Mouse (Mus musculus) limb, embryonic 12.5 days (tissue): ENCODE data around the gene Cysrt1. TPM values are rescaled to one million over a fixed set of nuclear protein-coding genes. Genes with fewer than 3 reads are reported as not detected.
A peak's percentile ranks its signal among the peaks of the same experiment; 100 is the strongest.
"Not testable (repeated sequence)": the region's sequence is repeated elsewhere in the genome, so short reads cannot be mapped to it uniquely, and the experiment has no call there.

Source experiments
- ATAC-seq: fragments of 200-750 bp; cut with Nextera tagmentation; 2 replicates; pipeline ENCODE4 v1.8.0; 2017; ENCODE audit warnings: low read depth, moderate TSS enrichment; ENCODE audit not compliant: insufficient number of reproducible peaks, insufficient read depth, low FRiP score, low TSS enrichment
- H3K27ac ChIP-seq: fragments of 300-500 bp; sonication (generic); 2 replicates; pipeline ENCODE4 v1.5.1; 2016; ENCODE audit warnings: mild to moderate bottlenecking, moderate library complexity
- H3K27me3 ChIP-seq: fragments of 300-500 bp; sonication (generic); 2 replicates; pipeline ENCODE4 v1.6.1; 2016; ENCODE audit warnings: mild to moderate bottlenecking, moderate library complexity
- H3K36me3 ChIP-seq: fragments of 300-500 bp; sonication (generic); 2 replicates; pipeline ENCODE4 v1.6.1; 2016; ENCODE audit warnings: mild to moderate bottlenecking, moderate library complexity
- H3K4me1 ChIP-seq: fragments of 300-500 bp; sonication (generic); replicated peaks from 2 replicates; pipeline ENCODE4 v1.6.1; 2016
- H3K4me2 ChIP-seq: fragments of 300-500 bp; sonication (generic); 2 replicates; pipeline ENCODE4 v1.6.1; 2016; ENCODE audit warnings: mild to moderate bottlenecking, moderate library complexity
- H3K4me3 ChIP-seq: fragments of 300-500 bp; sonication (generic); replicated peaks from 2 replicates; pipeline ENCODE4 v1.5.1; 2016; ENCODE audit warnings: mild to moderate bottlenecking
- H3K9ac ChIP-seq: fragments of 300-500 bp; sonication (generic); replicated peaks from 2 replicates; pipeline ENCODE4 v1.6.1; 2016; ENCODE audit warnings: mild to moderate bottlenecking, moderate library complexity
- H3K9me3 ChIP-seq: fragments of 300-500 bp; sonication (generic); 2 replicates; pipeline ENCODE4 v1.6.1; 2016; ENCODE audit warnings: mild to moderate bottlenecking, moderate library complexity
- WGBS: fragments of 180-500 bp; shearing (Covaris S2); methylation state at CpG from one replicate; pipeline ENCODE4 v1.1.7; 2016; 5-methylcytosine and 5-hydroxymethylcytosine counted together
- polyA plus RNA-seq: library from polyadenylated mRNA; unstranded; fragments of >200 nt; fragmentation: Nextera tagmentation; extraction: Ambion mirVana; gene quantifications from 2 replicates; pipeline ENCODE4 v1.2.1, GENCODE M21; 2016

The Cysrt1 gene
- polyA plus RNA-seq, 1 experiment from 2014 or later = not detected

DNA sequence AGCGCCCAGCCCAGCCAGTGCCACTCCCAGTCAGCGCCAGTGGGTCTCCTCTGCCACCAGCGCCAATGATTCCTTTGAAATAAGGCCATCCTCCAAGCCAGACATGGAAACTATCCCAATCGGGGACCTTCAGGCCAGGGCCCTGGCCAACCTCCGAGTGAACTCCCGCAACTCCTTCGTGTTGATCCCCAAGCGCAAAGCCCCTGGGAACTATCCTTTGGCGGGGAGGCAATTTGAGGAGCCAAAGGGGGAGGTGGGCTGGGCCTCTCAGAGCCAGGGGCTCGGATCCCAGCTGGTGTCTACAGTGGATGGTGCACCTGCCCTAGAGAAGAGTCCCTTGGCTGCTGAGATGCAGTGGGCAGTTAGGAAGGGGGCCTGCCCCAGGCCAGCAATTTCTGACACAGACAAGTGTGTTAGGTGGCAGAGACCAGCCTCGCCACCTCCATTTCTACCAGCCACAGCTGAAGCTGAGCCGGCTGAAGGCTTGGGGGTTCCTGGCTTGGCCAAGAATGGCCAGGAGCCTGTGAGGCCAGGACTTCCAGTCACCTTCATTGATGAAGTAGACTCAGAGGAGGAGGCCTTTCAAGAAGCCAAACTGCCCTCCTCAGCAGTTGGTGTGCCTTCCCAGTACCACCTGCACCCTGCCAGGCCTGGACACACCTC is 21.5 kb upstream of the Cysrt1 start:
- 21% methylated on average over 12 of the region's 12 CpGs for WGBS
- Histone ChIP-seq H3K27me3 (peaks cover 27% of the 10 kb centered on the region), H3K4me2 (peak overlapping the region; percentile 98), H3K4me3 (peak overlapping the region; percentile 63), H3K27ac (no peak overlapping the region), H3K4me1 (peaks cover 35% of the 10 kb centered on the region), H3K9ac (peak overlapping the region; percentile 74), H3K9me3 (no peaks in the 10 kb centered on the region), H3K36me3 (peaks cover 9% of the 10 kb centered on the region; the same call in 1 of the 2 replicates)
- ATAC-seq = no peak

DNA sequence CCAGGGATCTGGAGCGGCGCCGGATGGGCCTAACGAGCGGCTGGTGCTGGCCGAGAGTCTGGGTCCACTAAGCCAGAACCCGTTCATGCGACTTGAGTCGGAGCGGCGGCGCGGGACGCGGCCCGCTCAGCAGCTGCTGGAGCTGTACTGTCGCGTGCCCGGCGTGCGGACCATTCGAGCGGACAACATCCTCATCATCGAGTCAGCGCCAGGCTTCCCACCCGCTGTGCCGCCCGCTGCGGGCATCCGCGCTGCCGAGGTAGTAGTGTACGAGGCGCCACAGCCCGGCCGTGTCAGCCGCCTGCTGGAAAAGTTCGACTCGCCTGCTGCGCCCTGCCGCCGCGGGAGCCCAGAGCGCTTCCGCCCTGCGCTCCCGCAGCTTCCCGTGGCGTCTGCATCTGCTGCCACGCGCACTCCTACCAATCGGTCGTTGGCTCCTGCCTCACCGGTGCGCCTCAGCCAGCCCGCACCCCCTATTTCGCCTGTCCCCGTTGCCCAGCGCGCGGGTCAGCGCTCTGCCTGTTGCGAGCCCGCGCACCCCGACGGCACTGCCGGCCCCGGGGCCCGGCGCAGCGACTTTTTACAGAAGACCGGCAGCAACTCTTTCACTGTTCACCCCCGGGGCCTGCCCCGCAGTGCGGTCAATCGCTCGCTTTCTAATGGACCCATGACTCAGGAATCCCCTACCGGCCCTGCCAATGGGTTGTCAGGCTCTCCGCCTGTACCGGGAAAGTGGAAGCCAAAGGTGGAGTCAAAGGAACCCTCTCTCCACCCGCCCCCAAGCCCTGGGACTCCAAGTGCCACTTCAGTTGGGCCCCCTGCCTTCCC is 20.8 kb upstream of the Cysrt1 start:
- under 1% methylated on average over 82 of the region's 82 CpGs for WGBS
- H3K9me3 ChIP-seq = no peaks in the 10 kb centered on the region
- peaks cover 27% of the 10 kb centered on the region for H3K27me3 ChIP-seq
- ATAC-seq = no peak
- peak overlapping the region; percentile 63 for H3K4me3 ChIP-seq
- H3K4me1 ChIP-seq = peaks cover 35% of the 10 kb centered on the region
- peak overlapping the region; percentile 98 for H3K4me2 ChIP-seq
- H3K9ac ChIP-seq = peak overlapping the region; percentile 74
- 0 out of 2 replicates have a peak, but pooled peaks cover 4% of the 10 kb centered on the region for H3K36me3 ChIP-seq
- no peak overlapping the region for H3K27ac ChIP-seq

DNA sequence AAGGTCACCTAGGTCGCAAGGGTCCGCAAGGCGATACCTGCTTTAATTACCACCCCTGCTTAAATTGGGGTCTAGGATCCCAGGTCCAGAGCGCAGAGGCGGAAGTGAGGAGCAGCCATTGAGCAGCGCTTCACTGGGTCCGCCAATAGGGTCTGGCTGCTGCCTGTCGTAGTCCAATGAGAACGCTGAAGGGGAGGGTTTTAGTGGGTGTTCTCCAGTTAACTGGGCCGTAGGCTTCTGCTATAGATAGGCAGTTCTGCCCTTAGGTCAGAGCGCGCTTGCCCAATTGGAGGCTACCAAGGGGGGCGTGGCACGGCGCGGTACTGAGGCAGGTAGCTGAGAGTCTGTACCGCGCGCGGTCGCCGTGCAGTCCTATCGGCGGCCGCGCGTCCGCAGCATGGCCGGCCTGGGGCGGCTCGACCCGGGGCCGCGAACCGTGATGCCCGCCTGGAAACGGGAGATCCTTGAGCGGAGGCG is 20.1 kb upstream of the Cysrt1 start, which contains the start of gene Tprn:
Gene Tprn, plus strand, starts transcription at position 328 of the 477 bp plus-strand sequence.
- H3K27ac ChIP-seq = no peak within 1 kb of the TSS
- 0 out of 2 replicates have a peak, but pooled peaks cover under 1% of the 10 kb centered on the region for H3K36me3 ChIP-seq
- peak within 1 kb of the TSS; percentile 74 for H3K9ac ChIP-seq
- peak within 1 kb of the TSS; percentile 98 for H3K4me2 ChIP-seq
- no peaks in the 10 kb centered on the region for H3K9me3 ChIP-seq
- peak; percentile 99 for ATAC-seq
- H3K27me3 ChIP-seq = peaks cover 27% of the 10 kb centered on the region
- peak within 1 kb of the TSS; percentile 63 for H3K4me3 ChIP-seq
- under 1% methylated on average over 39 of the region's 39 CpGs for WGBS
- peaks cover 34% of the 10 kb centered on the region for H3K4me1 ChIP-seq

DNA sequence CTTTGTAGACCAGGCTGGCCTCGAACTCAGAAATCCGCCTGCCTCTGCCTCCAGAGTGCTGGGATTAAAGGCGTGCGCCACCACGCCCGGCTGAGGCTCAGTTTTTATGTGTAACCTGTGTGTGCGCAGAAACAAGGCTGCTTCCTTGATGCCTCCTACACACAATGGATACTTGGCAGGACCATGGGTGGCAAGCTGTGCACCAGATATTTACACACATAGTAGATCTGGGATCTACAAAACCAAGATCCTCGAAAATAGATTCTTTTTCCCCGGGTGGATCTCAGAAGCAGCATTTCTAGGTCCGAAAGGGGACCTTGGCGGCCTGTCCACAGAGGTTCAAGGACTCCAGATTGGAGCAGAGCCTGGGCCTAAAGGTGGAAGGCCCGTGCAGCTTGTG is 19.6 kb upstream of the Cysrt1 start:
- Histone ChIP-seq H3K4me2 (peak overlapping the region; percentile 98), H3K9ac (0 out of 2 replicates have a peak overlapping the region, but pooled peaks have one; percentile 12), H3K27me3 (peaks cover 27% of the 10 kb centered on the region), H3K4me3 (peak overlapping the region; percentile 63), H3K36me3 (no peaks in the 10 kb centered on the region), H3K9me3 (no peaks in the 10 kb centered on the region), H3K4me1 (peaks cover 29% of the 10 kb centered on the region), H3K27ac (no peak overlapping the region)
- no peak; the same call in none of the 2 replicates for ATAC-seq
- 52% methylated on average over 12 of the region's 12 CpGs for WGBS

DNA sequence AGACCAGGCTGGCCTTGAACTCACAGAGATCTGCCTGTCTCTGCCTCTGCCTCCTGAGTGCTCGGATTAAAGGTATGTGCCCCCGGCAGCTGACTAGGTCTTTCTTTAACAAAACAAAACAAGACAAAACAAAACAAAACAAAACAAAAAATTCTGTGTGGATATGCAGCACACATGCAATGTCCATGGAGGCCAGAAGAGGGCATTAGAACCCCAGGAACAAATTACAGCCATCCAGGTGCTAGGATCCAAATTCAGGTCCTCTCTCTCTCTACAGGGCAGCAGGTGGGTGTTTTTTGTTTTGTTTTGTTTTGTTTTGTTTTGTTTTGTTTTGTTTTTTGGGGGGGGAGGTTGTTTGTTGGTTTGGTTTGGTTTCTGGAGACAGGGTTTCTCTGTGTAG is 16.6 kb upstream of the Cysrt1 start:
- Histone ChIP-seq H3K4me1 (peaks cover 24% of the 10 kb centered on the region), H3K27me3 (peaks cover 12% of the 10 kb centered on the region), H3K9me3 (no peaks in the 10 kb centered on the region), H3K9ac (no peak overlapping the region), H3K4me2 (no peak overlapping the region), H3K36me3 (no peaks in the 10 kb centered on the region), H3K27ac (no peak overlapping the region), H3K4me3 (no peak overlapping the region)
- no peak for ATAC-seq
- WGBS = 67% methylated on average over 2 of the region's 2 CpGs

DNA sequence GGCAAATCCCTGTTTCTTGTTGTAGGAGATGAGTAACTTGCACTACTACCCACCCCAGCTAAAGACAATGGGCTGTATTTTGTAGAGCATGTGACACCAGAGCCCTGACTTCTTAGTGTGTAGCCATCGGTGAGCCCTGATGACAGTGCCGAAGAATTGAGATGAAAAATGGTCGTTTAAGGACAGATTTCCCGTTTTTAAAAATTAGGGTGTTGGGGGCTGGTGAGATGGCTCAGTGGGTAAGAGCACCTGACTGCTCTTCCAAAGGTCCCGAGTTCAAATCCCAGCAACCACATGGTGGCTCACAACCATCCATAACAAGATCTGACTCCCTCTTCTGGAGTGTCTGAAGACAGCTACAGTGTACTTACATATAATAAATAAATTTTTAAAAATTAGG is 15.0 kb upstream of the Cysrt1 start:
- H3K4me2 ChIP-seq, ATAC-seq, H3K9me3 ChIP-seq, H3K27me3 ChIP-seq, H3K27ac ChIP-seq, H3K36me3 ChIP-seq, H3K4me3 ChIP-seq, H3K9ac ChIP-seq: not testable (repeated sequence)
- 88% methylated on average over 5 of the region's 5 CpGs for WGBS
- H3K4me1 ChIP-seq = peaks cover 15% of the 10 kb centered on the region

DNA sequence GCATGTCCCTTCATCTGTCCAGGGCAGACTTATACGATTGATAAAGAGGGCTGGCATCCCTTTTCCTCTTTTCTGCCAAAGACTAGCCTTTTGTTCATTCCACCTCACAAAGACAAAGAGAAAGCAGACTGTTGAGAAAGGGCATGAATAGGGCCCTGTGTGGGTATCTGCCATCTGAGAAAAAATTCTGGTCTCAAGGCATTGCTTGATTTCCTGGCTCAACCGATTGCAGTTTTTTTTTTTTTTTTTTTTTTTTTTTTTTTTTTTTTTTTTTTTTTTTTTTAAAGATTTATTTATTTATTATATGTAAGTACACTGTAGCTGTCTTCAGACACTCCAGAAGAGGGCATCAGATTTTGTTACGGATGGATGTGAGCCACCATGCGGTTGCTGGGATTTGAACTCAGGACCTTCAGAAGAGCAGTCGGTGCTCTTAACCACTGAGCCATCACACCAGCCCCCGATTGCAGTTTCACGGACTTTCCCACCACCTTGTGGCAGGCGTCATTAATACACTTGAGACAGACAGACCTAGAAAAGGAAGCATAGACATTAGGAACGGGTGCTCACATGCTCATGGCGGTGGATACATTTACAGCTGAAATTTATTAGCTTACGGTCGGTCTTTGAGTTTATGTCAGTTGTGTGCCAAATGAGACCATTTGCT is 14.3 kb upstream of the Cysrt1 start:
- Histone ChIP-seq H3K36me3 (peaks cover 10% of the 10 kb centered on the region), H3K9ac (peak overlapping the region; percentile 75; the same call in 1 of the 2 replicates), H3K4me3 (peak overlapping the region; percentile 79), H3K4me1 (peaks cover 15% of the 10 kb centered on the region), H3K4me2 (peak overlapping the region; percentile 97)
- H3K9me3 ChIP-seq, H3K27me3 ChIP-seq, ATAC-seq, H3K27ac ChIP-seq: not testable (repeated sequence)
- 59% methylated on average over 12 of the region's 12 CpGs for WGBS

DNA sequence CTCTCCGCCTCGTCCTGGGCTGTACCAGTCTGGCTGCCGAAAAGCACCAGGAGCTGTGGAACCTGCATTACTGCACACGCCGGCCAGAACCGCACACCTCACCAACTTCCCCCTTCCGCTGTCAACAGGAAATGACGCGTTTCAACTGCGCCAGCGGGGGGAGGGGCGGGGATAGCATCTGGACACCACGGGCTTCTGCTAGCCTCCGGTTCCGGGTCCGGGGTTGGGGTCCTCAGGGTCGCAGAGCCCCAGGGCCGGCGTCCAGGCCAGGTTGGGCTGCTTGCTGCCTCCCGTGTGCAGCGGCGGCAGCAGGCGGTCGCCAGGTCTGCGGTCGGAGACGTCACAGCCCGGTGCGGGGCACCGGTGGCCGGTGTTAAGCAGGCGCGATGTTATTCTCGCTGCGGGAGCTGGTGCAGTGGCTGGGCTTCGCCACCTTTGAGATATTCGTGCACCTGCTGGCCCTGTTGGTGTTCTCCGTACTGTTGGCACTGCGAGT is 13.1 kb upstream of the Cysrt1 start, which contains the start of gene Tmem203:
Gene Tmem203, plus strand, starts transcription at position 156 of the 496 bp plus-strand sequence.
- under 1% methylated on average over 39 of the region's 39 CpGs for whole genome bisulfite sequencing
- Histone ChIP-seq H3K27ac (peak within 1 kb of the TSS; percentile 64), H3K4me3 (peak within 1 kb of the TSS; percentile 79), H3K4me2 (peak within 1 kb of the TSS; percentile 97), H3K9ac (peak within 1 kb of the TSS; percentile 75), H3K27me3 (no peaks in the 10 kb centered on the region), H3K4me1 (peaks cover 15% of the 10 kb centered on the region), H3K36me3 (peaks cover 23% of the 10 kb centered on the region), H3K9me3 (no peaks in the 10 kb centered on the region)
- ATAC-seq = peak; percentile 57; the same call in 1 of the 2 replicates

DNA sequence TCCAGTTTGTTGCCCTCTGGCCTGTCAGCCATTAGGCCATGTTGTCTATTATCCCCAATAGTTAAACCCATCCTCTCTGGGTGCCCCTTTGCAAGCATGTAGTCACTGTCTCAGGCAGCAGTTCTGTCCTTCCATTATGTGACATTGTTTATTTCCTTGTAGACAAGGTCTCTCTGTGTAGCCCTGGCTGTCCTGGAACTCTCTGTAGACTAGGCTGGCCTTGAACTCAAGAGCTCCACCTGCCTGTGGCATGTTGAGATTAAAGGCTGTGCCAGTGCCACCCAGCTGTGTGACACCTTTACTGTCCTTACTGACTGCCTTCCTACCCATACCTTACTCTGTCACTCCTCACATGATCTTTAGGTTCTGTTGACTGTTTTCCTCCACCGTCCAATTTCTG is 10.1 kb upstream of the Cysrt1 start:
- H3K36me3 ChIP-seq = peaks cover 53% of the 10 kb centered on the region
- H3K27ac ChIP-seq = no peak overlapping the region
- no peak overlapping the region for H3K9ac ChIP-seq
- H3K4me2 ChIP-seq = no peak overlapping the region
- no peaks in the 10 kb centered on the region for H3K27me3 ChIP-seq
- peaks cover 15% of the 10 kb centered on the region for H3K4me1 ChIP-seq
- H3K9me3 ChIP-seq = no peaks in the 10 kb centered on the region
- H3K4me3 ChIP-seq = no peak overlapping the region
- 80% methylated on average over 1 of the region's 1 CpGs for WGBS
- no peak for ATAC-seq

DNA sequence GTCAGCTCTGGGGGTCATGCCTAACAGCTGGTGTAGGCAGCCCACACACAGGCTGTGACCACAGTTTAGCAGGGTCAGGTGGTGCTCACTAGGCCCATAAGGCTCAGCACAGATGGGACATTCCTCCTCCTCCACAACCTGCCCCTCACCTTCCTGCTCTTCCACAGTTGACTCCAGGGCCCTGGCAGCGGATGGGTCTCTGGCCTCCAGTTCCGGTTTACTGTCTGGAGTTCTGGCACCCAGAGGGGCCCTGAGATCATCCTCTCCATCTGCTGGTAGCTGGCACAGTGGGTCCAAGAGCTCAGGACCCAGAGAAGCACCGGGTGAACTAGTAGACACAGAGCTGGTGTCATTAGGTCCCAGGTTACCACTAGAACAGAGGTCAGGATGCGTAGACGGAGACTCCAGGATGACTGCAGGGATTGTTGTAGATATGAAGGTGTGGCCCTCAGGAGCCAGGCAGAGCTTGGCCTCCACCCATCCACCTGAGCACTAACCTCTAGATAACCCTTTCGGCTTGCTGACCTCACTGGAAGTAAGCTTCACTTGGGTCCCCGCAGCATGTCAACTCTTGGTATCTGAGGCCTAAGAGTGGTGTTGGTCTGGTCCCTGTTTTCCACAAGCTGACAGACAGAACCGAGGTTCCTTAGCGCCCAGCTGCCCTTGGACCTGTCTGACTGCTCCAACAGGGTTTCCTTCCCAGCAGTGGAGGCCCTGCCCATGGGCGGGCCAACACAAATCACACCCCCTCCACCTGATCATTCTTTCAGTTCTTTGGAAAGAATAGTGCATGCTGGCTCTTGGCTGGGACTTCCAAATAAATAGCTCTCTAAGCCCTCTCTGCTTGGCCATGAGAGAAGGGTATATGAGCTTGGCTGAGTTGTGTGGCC is 4.2 kb upstream of the Cysrt1 start, which contains the start of gene AL732309.1:
Gene AL732309.1, minus strand, starts transcription at position 681 of the 890 bp plus-strand sequence.
- Histone ChIP-seq H3K9me3 (no peaks in the 10 kb centered on the region), H3K27ac (no peak within 1 kb of the TSS), H3K9ac (no peak within 1 kb of the TSS; the same call in 1 of the 2 replicates), H3K4me1 (peaks cover 13% of the 10 kb centered on the region), H3K4me3 (no peak within 1 kb of the TSS), H3K36me3 (peaks cover 60% of the 10 kb centered on the region), H3K4me2 (no peak within 1 kb of the TSS), H3K27me3 (peaks cover 31% of the 10 kb centered on the region)
- 84% methylated on average over 10 of the region's 10 CpGs for WGBS
- ATAC-seq = no peak
